Mouse (Mus musculus) kidney, adult 9 months (tissue): ENCODE measurements at regions not wholly inside any gene's neighbourhood (a gene's known extent, or its start where the extent isn't known, plus 50 kb on each side); places are given as distances from the start of the nearest gene placed in this dataset.

Experiments used
- DNase-seq: peaks from one replicate; pipeline ENCODE4 v3.0.0; 2022

DNA sequence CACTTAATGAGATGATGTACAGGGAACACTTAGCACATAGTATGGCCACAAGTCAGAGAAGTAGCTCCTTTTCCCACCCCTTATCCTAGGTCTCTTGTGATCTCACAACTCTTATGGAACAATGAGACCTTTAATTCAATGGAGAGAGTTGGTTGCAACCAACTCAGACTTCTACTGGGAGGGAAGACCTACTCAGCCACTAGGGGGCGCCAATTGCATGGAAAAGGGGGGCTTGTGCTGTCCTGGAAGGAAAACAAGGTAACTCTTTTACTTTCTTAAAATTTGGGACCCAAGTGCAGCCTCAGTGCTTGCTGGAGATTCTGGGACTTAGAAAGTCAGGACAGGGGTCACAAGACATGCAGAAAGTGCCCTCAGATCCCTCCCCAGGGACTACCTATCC is 60.7 kb upstream of the Kcnj15 start:
- peak; percentile 63 for DNase-seq

DNA sequence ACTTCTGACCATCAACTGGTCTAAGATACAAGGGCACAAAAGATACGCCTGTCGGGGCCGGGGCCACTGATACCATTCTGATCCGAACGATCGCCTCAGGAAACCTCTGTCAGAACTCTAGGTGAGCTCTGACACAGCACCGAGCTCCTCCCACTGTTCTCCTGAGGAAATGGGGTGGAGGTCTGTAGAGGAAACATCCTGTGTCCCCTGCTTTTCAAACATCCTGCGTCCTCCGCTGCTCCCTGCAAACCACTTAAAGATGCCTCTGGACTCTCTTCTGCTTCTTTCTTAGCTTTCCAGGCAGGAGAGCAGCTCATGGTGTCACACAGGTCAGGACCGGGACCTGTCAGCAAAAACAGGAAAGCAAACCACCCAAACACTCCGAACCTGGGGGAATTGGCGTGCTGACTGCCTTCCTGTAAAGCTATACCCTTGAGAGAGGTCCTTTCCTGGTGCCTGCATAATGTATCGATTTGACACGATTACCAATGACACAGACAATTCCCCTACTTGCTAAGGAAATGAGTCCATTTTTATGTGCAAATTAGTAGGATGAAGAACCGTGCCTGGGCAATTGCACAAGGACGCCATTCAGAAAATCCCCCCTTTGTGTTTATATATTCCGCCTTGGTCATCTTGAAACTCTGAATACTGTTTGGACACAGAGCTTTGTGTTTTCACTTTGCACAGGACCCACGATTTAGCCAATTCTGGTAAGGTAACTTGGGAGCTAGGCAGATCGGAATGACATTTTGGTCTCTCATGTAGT is 58.4 kb upstream of the Kcnj15 start:
- DNase-seq, result no peak

DNA sequence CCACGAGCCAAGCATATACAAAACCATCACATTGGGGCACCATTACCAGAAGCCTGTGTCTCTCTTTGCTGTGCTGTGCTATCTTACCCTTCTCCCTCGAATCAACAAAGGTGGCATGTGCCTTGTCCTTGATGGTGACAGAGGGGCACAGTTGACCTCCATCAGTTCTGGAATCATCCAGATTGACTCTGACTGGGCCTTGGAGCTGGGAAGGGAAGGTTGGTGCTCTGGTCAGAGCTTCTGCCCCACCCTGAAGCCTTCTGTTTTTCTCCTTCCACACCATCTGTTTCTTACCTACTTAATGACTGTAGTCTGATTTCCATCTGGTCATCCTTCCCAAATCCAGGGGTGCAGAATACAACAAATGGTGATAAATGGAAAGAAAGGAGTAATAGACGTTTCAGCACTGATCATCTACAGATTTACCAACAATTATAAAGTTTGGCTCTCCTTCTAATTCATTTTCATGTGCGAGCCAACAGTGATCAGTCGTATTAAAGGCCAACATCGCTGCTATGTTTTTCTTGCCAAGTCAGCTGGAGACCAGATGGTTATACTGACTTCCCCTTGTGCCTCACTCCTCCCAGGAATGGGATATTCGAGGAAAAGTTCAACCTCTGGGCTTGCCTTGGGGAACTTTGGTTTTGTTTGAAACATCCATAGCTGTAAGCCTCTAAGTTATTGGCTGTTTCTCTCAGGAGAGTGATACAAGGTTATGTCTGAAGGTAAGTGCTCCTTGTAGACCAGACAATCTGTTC is 55.1 kb upstream of the Kcnj15 start:
- DNase-seq, result no peak

DNA sequence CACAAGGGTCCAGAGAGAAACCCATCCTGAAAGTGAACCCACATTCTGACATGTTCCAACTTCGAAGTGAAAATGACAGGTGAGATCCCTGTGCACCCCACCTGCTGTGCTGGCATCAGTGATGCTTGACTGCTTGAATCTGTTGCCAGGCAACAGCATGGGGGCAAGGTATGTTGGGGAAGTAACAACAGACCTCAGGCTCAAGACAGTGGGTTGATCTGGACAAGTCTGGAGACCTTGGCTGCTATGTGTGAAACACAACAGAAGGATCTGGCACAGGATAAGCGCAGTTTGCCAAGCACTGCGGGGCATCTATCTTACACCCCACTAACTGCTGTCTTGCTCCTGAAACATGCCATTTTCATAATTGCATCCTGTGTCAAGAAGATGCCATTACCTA is 54.3 kb upstream of the Kcnj15 start:
- DNase-seq, result no peak

DNA sequence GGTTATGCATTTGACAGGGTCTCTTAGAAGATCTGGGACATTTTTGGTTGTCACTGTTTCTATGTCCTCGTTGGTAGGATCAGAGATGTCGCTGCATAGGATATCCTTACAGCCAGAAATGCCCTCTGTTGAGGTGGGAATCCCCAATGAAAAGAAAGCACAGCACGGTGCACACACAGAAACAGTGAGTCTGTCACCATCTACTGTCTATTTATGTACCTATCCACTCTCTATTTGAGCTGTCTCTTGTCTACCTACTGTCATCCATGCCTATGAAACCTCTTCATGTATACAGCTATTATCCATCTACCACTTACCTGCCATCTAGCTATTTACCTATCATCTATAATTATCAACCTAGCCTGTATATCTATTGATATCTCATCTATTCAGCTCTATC is 53.6 kb upstream of the Kcnj15 start:
- no peak for DNase-seq

DNA sequence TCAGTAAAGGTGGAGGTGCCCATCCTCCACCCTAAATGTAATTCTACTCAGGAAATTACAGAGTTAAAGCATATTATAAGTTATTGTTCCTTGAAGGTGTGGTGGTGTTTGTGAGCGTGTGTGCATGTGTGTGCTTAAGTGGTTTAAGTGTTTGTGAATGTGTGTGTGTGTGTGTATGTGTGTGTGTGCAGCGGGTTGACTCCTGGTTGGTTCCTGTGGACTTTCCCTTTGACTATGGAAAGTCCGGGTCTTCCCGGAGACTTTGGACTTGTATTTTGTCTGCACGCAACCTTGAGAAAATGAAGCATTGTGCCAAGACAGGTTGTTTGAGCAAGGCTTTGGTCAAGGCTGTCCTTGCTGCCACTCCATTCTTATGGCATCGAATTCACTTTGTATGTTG is 52.9 kb upstream of the Kcnj15 start:
- peak; percentile 24 for DNase-seq

DNA sequence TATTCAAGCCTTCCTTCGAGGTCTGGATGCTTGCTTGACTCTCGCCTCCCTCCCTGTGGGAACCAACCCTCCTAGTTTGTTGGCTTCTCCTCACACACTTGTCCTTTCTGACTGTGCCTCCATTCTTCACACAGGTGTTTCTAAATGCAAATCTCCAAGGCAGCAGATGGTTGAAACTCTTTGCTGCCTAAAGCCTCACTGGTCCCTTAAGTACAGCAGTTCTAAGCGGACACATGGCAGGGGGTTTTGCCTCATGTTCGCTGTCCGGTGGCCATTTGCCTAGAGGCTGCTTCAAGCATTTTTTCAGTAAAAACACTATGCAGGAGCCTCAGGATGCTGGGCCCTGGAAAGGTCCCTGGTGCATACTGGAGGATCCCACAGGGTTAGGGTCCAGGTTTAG is 50.9 kb upstream of the Kcnj15 start:
- no peak for DNase-seq

DNA sequence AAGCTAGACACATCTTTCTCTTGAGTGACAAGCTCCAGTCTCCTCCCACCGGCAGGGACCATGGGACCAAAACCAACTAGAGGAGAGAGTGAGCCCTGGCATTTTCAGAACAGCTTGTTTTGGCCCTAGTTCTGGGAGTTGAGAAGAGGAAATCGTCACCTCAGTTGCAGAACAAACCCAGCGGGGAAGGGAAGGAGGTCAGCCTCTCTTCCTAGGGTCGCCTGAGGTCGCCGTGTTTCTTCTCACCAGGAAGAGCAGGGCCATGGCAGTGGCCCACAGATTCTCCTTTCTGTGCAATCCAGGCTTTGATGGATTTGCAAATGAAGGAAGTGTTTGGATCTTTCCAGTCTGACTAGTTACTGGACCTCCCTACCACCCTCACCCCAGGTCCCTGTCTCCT is 49.8 kb upstream of the Kcnj15 start:
- no peak for DNase-seq
